Mouse (Mus musculus) brain, embryonic 14.5 days (tissue): ENCODE measurements around the gene Strc.

Source experiments
- CTCF ChIP-seq: fragments of 200-500 bp; IDR thresholded peaks from 2 replicates; pipeline ENCODE4 v1.5.1; 2012; ENCODE audit warnings: inconsistent platforms, mild to moderate bottlenecking, moderate library complexity, borderline replicate concordance; ENCODE audit not compliant: insufficient read depth, insufficient read length; ENCODE audit errors: extremely low read depth
- POLR2A ChIP-seq: fragments of 200-500 bp; IDR thresholded peaks from 2 replicates; pipeline ENCODE4 v1.6.1; 2012; ENCODE audit warnings: mild to moderate bottlenecking, inconsistent platforms, borderline replicate concordance; ENCODE audit not compliant: poor library complexity, insufficient read depth, insufficient read length, severe bottlenecking; ENCODE audit errors: extremely low read depth

DNA sequence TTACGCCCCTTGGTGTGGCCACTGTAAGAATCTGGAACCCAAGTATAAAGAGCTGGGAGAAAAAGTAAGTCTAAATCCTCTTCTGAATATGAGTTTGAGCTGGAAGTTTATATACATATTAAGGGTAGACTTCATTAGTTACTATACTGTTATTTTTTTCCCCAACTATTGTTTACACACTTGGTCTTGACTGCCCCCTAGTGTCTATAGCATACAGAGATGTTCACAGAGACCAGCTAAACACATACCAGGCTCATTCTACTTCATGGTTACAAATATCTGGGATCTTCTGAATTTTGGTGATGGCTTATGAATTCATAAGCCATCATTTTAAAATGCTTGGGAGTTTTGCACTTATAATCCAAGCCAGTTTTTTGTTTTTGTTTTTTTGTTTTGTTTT, 47.9 kb upstream of the Strc start:
- TF ChIP-seq CTCF, result no peak
- no peak for TF ChIP-seq POLR2A
